Mouse (Mus musculus) induced T-regulatory cell, adult 2 months (primary cell): ENCODE measurements around the gene Wfdc12.

Experiments
- DNase-seq: peaks from one replicate; pipeline ENCODE4 v3.0.0-alpha.2; 2012; ENCODE audit warnings: low read depth

Gene Wfdc12

DNA sequence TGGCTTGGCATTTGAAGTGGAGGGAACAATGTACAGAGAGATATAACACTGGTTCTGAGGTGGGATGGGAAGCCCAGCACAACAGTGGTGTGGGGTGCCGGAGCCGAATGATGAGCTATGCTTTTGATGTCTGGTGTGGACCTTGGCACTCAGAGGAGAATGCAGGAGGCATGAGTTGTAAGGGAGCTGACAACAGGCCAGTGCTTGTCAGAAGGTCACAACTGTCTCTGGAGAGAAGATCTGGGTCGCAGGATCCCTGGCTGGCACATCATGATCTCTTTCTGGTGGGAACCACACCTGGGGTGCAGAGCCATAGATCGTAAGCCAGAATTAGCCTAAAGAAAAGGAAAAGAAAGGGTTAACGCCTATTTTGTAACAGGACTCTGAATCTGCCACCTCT lies 12.6 kb downstream of the Wfdc12 start:
- no peak for DNase-seq

DNA sequence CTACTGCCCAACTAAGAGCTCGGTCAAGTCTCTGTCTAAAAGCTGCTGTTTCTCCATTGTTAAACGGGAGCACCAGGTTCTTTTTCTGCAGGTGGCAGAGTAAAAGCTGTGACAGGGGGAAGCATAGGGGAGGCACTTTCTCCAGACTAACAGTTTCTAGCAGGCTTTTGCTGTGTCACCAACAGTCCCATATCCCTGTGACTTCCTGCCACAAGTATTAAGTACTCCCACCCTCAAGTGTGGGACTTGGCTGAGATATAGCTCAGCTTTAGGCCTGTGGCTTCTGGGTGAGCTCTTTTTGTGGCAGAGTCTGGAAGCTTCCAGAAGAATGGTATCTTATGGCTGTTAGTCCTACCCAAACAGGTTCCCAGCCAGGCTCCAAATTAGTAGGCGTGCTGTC lies 14.6 kb downstream of the Wfdc12 start:
- DNase-seq = no peak

GRCm38 (mm10) chr2:164174649-164175395 lies 15.6 kb downstream of the Wfdc12 start:
- DNase-seq = no peak

DNA sequence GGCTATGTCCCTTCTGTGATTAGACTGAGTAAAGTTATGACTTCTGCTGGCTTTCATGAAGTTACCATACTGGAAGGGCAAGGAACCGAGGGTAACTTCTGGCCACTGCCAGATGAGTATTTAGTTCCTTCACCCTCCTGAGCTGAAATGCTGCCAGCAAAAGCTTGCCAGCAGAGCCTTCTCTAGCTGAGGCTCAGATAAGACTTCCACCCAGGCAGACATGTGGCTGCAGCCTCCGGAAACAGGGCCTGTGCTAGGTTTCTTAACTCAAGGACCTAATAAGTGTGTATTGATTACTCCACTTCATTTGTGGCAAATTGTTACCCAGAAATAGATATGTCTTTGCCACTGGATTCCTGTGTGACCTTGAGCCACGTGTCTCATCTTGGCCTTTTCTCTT lies 17.0 kb downstream of the Wfdc12 start:
- DNase-seq = no peak

GRCm38 (mm10) chr2:164170902-164171301 lies 19.5 kb downstream of the Wfdc12 start, which contains the start of gene Kcns1:
TSS of gene Kcns1 (minus strand) at chr2:164171113.
- DNase-seq = no peak

GRCm38 (mm10) chr2:164170326-164170725 lies 20.1 kb downstream of the Wfdc12 start:
- peak; percentile 25 for DNase-seq

GRCm38 (mm10) chr2:164168571-164168946 lies 21.8 kb downstream of the Wfdc12 start:
- peak; percentile 69 for DNase-seq

DNA sequence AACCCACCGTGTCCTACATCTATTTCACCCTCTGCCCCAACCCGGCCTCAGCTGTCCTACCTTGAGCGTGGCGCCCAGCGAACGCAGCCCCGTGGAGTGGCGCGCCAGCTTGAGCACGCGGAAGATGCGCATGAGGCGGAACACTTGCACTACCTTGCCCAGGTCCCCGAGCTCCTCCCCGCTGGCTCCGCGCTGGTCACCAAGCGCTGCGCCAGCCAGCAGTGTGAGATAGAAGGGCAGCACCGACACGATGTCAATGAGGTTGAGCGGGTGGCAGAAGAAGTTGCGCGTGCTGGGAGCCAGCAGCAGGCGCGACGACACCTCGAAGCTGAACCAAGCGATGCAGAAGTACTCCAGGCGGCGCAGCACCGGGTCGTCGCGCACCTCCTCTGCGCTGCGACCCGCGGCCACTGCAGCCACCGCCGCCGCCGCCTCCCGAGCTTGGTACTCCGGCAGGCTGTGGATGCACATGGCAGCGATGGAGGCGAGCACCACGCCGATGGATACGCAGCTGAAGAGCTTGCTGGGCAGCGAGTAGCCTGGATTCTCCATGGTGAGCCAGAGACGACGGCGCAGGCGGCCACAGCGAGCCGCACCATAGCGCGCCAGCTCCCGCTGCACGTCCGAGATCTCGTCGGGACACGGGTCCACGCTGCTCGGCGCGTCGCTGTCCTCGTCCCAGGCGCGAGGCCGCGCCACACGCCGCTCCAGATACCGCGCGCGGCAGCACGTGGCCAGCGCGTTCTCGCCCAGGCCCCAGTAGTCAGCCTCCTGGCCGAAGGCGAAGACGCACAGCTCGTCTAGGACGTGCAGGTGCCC lies 22.4 kb downstream of the Wfdc12 start:
- no peak for DNase-seq

DNA sequence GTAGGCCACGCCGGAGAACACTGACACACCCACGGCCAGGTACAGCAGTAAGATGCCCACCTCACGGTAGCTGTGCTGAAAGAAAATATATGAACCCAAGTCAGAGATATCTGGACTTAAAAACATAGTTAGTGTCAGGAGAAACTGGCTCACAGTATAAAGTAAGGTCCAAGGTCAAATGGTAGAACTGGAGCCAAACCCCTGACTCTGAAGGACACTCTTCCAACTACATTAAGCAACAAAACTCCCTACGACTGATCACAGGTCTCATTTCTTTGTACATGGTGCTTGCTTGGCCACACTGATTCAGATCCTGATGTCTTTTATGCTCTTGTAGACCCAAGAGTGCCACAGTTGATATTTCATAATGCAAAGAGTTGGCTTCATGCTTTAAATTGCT lies 25.5 kb downstream of the Wfdc12 start:
- DNase-seq = no peak

GRCm38 (mm10) chr2:164161515-164162055 lies 28.8 kb downstream of the Wfdc12 start:
- DNase-seq = no peak

- DNase-seq = no peak
These were observed 31.6 kb downstream of the Wfdc12 start for GRCm38 (mm10) chr2:164158838-164159237.

DNA sequence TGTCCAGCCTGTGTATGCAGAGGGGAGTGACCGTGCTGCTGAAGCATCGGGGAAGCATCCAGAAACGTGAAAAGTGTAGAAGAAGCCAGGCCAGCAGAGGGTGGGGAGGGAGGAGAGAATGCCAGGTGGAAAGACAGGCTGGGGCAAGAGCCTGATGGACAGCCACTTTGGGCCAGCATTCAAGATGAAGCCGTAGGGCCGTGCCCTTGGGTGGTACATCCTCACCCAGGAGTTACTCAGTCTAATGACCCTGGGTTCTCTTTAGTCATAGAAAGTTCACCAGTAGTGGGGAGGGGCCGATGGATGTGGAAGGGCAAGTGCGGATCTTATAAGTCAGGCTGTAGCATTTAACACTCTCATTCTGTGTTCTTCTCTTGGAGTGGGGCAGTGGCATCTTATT lies 34.2 kb downstream of the Wfdc12 start:
- no peak for DNase-seq

GRCm38 (mm10) chr2:164154007-164154406 lies 36.4 kb downstream of the Wfdc12 start:
- DNase-seq = no peak

GRCm38 (mm10) chr2:164152341-164152740 lies 38.1 kb downstream of the Wfdc12 start:
- DNase-seq = no peak

GRCm38 (mm10) chr2:164150086-164150760 lies 40.2 kb downstream of the Wfdc12 start:
- DNase-seq = no peak

DNA sequence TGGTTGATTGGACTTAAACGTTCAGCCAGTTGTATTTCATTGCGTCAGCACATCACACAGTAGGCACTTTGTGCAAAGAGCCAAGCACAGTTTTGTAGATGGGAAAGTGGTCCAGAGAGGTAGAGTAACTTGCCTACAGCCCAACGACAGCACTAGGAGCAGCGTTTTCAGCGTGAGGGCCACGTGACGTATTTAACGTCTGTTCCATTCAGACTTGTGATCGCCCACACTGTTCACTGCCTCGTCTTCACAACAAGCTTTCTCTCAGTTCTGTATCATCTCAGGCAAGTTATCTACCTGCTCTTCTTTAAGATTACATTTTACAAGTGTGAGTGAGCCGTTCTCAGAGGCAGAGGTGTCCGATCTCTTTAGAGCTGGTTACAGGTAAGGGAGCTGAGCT lies 43.9 kb downstream of the Wfdc12 start:
- no peak for DNase-seq

DNA sequence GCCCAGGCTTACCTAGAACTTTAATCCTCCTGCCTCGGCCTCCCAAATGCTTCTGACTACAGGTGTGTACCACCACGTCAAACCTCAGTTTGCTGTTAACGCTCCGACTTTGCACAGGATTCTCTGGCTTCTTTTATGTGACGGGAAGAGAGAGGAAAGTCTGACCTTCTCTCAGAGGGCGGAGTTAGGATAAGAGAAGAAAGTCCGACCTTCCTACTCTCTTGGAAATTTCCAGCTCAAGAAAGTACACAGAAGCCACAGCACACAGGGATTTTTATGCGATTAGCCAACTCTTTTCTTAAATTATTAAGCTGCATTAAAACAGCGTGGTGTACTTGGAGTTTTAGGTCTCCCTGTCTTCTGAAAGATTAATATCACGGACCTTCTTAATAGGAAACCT lies 45.9 kb downstream of the Wfdc12 start:
- DNase-seq = no peak

DNA sequence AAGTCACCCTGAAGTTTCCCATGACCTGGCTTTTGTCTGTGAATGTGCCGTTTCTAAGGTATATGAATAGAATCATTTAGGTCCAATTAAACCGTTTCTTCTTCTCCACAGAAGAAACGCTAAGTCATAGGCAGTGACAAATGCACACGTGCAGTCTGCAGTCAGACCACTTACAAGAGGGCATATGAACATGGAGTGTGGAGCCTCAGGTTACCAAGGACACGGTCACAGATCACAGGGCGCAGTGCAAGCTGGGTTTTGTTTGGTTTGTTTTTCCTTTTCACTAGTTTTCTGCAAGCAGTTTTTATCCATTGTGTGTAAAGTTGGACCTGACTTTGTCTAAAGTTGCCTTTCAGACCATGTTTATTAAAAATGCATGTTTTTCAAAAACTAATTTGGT lies 46.4 kb downstream of the Wfdc12 start:
- DNase-seq = no peak

GRCm38 (mm10) chr2:164142021-164142420 lies 48.4 kb downstream of the Wfdc12 start:
- no peak for DNase-seq
